Mouse (Mus musculus) stomach, postnatal 0 days (tissue): Measurements from ENCODE around the gene Acat3. TPM values are rescaled to one million over a fixed set of nuclear protein-coding genes. Genes with fewer than 3 reads are reported as not detected.

Source experiments
- ATAC-seq: fragments of 200-750 bp; cut with Nextera tagmentation; 2 replicates; pipeline ENCODE4 v1.8.0; 2017; ENCODE audit not compliant: low FRiP score, low TSS enrichment
- DNase-seq: peaks from one replicate; pipeline ENCODE4 v3.0.0-alpha.2; 2016; ENCODE audit warnings: low spot score
- H3K27ac ChIP-seq: fragments of 300-500 bp; sonication (generic); replicated peaks from 2 replicates; pipeline ENCODE4 v1.5.1; 2014; ENCODE audit warnings: mild to moderate bottlenecking, control low read depth
- H3K27me3 ChIP-seq: fragments of 300-500 bp; sonication (generic); 2 replicates; pipeline ENCODE4 v1.6.1; 2014; ENCODE audit warnings: low read length; ENCODE audit not compliant: control insufficient read depth, insufficient read depth
- H3K36me3 ChIP-seq: fragments of 300-500 bp; sonication (generic); 2 replicates; pipeline ENCODE4 v1.6.1; 2014; ENCODE audit warnings: low read length, mixed read lengths; ENCODE audit not compliant: control insufficient read depth, insufficient read depth
- H3K4me1 ChIP-seq: fragments of 300-500 bp; sonication (generic); replicated peaks from 2 replicates; pipeline ENCODE4 v1.6.1; 2014; ENCODE audit warnings: antibody characterized with exemption; ENCODE audit not compliant: control insufficient read depth, insufficient read depth
- H3K4me2 ChIP-seq: fragments of 300-500 bp; sonication (generic); replicated peaks from 2 replicates; pipeline ENCODE4 v1.6.1; 2014; ENCODE audit warnings: low read depth, mild to moderate bottlenecking, control low read depth, moderate library complexity
- H3K4me3 ChIP-seq: fragments of 300-500 bp; sonication (generic); 2 replicates; pipeline ENCODE4 v1.5.1; 2014; ENCODE audit warnings: low read depth, low read length, control low read depth
- H3K9ac ChIP-seq: fragments of 300-500 bp; sonication (generic); 2 replicates; pipeline ENCODE4 v1.6.1; 2014; ENCODE audit warnings: mild to moderate bottlenecking, low read length, control low read depth, mixed read lengths
- H3K9me3 ChIP-seq: fragments of 300-500 bp; sonication (generic); 2 replicates; pipeline ENCODE4 v1.6.1; 2016; ENCODE audit warnings: low read length; ENCODE audit not compliant: control insufficient read depth
- CTCF ChIP-seq: IDR thresholded peaks from 2 replicates; pipeline ENCODE4 v1.5.1; 2016; ENCODE audit warnings: antibody characterized with exemption, low read depth, mild to moderate bottlenecking, moderate library complexity
- EP300 ChIP-seq: optimal IDR thresholded peaks from 2 replicates; pipeline ENCODE3; 2016; ENCODE audit warnings: antibody characterized with exemption
- WGBS: fragments of 180-500 bp; shearing (Covaris S2); extraction: QIAGEN DNeasy Blood & Tissue Kit; methylation state at CpG from one replicate; pipeline ENCODE4 v1.1.7; 2014; 5-methylcytosine and 5-hydroxymethylcytosine counted together
- polyA plus RNA-seq: library from polyadenylated mRNA; unstranded; fragments of >200 nt; fragmentation: Nextera tagmentation; extraction: Ambion mirVana; gene quantifications from 2 replicates; pipeline ENCODE4 v1.2.1, GENCODE M21; 2015

Acat3 gene
- polyA plus RNA-seq, 1 experiment from 2014 or later: 0.62 TPM

- H3K4me3 ChIP-seq: no peak overlapping the region
- no peak overlapping the region for H3K4me2 ChIP-seq
- DNase-seq: no peak
- no peaks in the 10 kb centered on the region for H3K4me1 ChIP-seq
- ATAC-seq: no peak
- no peak overlapping the region for H3K9ac ChIP-seq
- no peaks in the 10 kb centered on the region for H3K9me3 ChIP-seq
- no peak overlapping the region for H3K27ac ChIP-seq
- peaks cover 28% of the 10 kb centered on the region for H3K36me3 ChIP-seq
- H3K27me3 ChIP-seq: no peaks in the 10 kb centered on the region
- 86% methylated on average over 8 of the region's 8 CpGs for WGBS
- TF ChIP-seq EP300: no peak
- no peak for TF ChIP-seq CTCF
Measured at GRCm38 (mm10) chr17:12925703-12926180, 14.7 kb downstream of the Acat3 start.

GRCm38 (mm10) chr17:12925001-12925400, 15.4 kb downstream of the Acat3 start:
- H3K4me1 ChIP-seq: no peaks in the 10 kb centered on the region
- no peak overlapping the region for H3K4me2 ChIP-seq
- ATAC-seq (no peak), DNase-seq (no peak)
- H3K36me3 ChIP-seq: peaks cover 28% of the 10 kb centered on the region
- 85% methylated on average over 3 of the region's 3 CpGs for WGBS
- no peak overlapping the region for H3K9ac ChIP-seq
- no peak overlapping the region for H3K27ac ChIP-seq
- H3K9me3 ChIP-seq: no peaks in the 10 kb centered on the region
- TF ChIP-seq CTCF (no peak), EP300 (no peak)
- H3K27me3 ChIP-seq: no peaks in the 10 kb centered on the region
- H3K4me3 ChIP-seq: no peak overlapping the region

GRCm38 (mm10) chr17:12921073-12921472, 19.3 kb downstream of the Acat3 start:
- no peak overlapping the region for H3K9ac ChIP-seq
- no peak for DNase-seq
- H3K27ac ChIP-seq: no peak overlapping the region
- 94% methylated on average over 1 of the region's 1 CpGs for WGBS
- no peak overlapping the region for H3K4me3 ChIP-seq
- H3K4me2 ChIP-seq: no peak overlapping the region
- H3K4me1 ChIP-seq: 0 out of 2 replicates have a peak, but pooled peaks cover 2% of the 10 kb centered on the region
- no peaks in the 10 kb centered on the region for H3K27me3 ChIP-seq
- TF ChIP-seq CTCF: no peak
- TF ChIP-seq EP300: no peak
- no peaks in the 10 kb centered on the region for H3K9me3 ChIP-seq
- ATAC-seq: no peak
- H3K36me3 ChIP-seq: peaks cover 34% of the 10 kb centered on the region

GRCm38 (mm10) chr17:12916588-12917380, 23.6 kb downstream of the Acat3 start:
- Histone ChIP-seq H3K4me2 (peak overlapping the region; percentile 77), H3K27me3 (no peaks in the 10 kb centered on the region), H3K9me3 (no peaks in the 10 kb centered on the region), H3K36me3 (peaks cover 13% of the 10 kb centered on the region), H3K4me1 (peaks cover 4% of the 10 kb centered on the region; the same call in 1 of the 2 replicates), H3K27ac (peak overlapping the region; percentile 97), H3K9ac (peak overlapping the region; percentile 86), H3K4me3 (peak overlapping the region; percentile 61)
- TF ChIP-seq EP300: no peak
- TF ChIP-seq CTCF: no peak
- ATAC-seq (peak; percentile 77), DNase-seq (peak; percentile 77)
- 0% methylated on average over 40 of the region's 40 CpGs for WGBS

GRCm38 (mm10) chr17:12915881-12916583, 24.4 kb downstream of the Acat3 start, which contains the start of gene Mrpl18:
TSS of gene Mrpl18 (minus strand) at chr17:12916345.
- Histone ChIP-seq H3K9me3 (no peaks in the 10 kb centered on the region), H3K36me3 (peaks cover 9% of the 10 kb centered on the region), H3K9ac (peak within 1 kb of the TSS; percentile 86), H3K27ac (peak within 1 kb of the TSS; percentile 97), H3K27me3 (no peaks in the 10 kb centered on the region), H3K4me2 (peak within 1 kb of the TSS; percentile 81), H3K4me3 (peak within 1 kb of the TSS; percentile 61), H3K4me1 (peaks cover 4% of the 10 kb centered on the region; the same call in 1 of the 2 replicates)
- peak; percentile 100 for DNase-seq
- peak; percentile 100 for ATAC-seq
- TF ChIP-seq EP300: no peak
- WGBS: under 1% methylated on average over 56 of the region's 56 CpGs
